Mouse (Mus musculus) embryo, embryonic 11.5 days (tissue): ENCODE data around the gene Hlcs.

ENCODE experiments used
- DNase-seq: peaks from one replicate; pipeline ENCODE4 v3.0.0-alpha.2; 2012; ENCODE audit warnings: low read depth, low spot score

Hlcs gene

GRCm38 (mm10) chr16:94079075-94079855 is 234.1 kb downstream of the Hlcs start:
- no peak for DNase-seq
